Mouse (Mus musculus): ENCODE results near the gene Rbm48.
"Not testable (repeated sequence)": the region's sequence is repeated elsewhere in the genome, so short reads cannot be mapped to it uniquely, and the experiment has no call there.

Rbm48 gene

GRCm38 (mm10) chr5:3596399-3596766 lies at the start of gene Rbm48:
Gene Rbm48 (minus strand): TSS chr5:3596585.
- DNase-seq (ENCODE audit: low spot score) = peak; percentile 69

DNA sequence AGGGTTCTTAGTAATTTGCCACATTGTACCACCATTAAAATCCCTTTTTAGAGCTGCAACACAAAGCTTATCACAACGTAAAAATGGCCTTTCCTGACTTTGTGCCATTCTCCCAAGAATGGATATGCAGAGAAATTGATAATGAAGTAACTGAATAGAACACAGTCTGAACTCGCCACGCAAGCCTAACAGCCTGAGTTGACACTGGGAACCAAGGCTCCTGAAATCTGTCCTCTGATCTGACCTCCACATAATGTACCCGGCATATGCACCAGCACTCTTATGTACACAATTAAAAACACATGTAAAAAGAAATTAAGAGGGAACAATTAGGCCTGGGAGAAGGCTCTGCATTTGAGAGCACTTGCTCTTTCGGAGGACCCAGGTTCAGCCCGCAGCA lies 48.9 kb upstream of the Rbm48 start:
- no peak for DNase-seq (ENCODE audit: low spot score)

- DNase-seq (ENCODE audit: low spot score) = no peak
Measured at GRCm38 (mm10) chr5:3644621-3645020, 48.2 kb upstream of the Rbm48 start.

GRCm38 (mm10) chr5:3635286-3635685 lies 38.9 kb upstream of the Rbm48 start:
- no peak for DNase-seq (ENCODE audit: low spot score)

DNA sequence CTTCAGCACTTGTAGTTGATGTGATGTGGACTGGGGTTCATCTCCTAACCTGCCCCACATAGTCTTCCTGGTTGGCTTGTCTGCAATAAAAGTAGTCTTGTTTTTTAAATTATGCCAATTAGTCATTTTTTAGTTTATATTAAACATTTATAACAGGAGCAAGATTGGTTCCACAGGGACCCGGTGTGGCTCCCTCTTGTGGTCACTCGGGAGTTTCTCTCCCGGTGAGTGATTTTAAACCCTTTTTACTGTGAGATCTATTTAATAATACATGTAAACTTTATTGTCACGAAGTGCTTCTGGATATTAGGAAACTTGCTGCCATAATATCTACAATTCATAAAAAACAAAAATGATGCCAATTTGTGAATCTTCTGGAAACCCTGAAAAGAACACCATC lies 37.6 kb upstream of the Rbm48 start:
- no peak for DNase-seq (ENCODE audit: low spot score)

- no peak for DNase-seq (ENCODE audit: low spot score)
Measured at GRCm38 (mm10) chr5:3633315-3633714, 36.9 kb upstream of the Rbm48 start.

GRCm38 (mm10) chr5:3632285-3632684 lies 35.9 kb upstream of the Rbm48 start:
- no peak for DNase-seq (ENCODE audit: low spot score)

GRCm38 (mm10) chr5:3631512-3632271 lies 35.3 kb upstream of the Rbm48 start:
- DNase-seq (ENCODE audit: low spot score) = no peak

GRCm38 (mm10) chr5:3630055-3630454 lies 33.7 kb upstream of the Rbm48 start:
- DNase-seq (ENCODE audit: low spot score) = no peak

DNA sequence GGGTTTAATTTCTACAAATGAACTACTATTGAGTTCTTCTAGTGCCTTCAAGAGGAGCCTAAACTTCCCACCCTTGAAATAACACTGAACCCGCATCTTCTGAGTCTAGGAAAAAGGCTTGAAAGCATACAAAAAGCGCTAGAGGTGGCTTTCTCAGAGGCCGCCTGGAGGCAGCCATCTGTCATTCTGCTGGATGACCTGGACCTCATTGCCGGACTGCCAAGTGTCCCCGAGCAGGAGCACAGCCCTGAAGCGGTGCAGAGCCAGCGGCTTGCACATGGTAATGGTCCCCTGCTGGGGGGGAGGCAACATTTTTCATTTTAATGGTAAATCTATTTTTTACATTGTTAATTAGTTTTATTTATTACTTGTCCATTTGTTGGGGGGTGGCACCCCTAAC lies 24.1 kb upstream of the Rbm48 start:
- DNase-seq (ENCODE audit: low spot score) = no peak

DNA sequence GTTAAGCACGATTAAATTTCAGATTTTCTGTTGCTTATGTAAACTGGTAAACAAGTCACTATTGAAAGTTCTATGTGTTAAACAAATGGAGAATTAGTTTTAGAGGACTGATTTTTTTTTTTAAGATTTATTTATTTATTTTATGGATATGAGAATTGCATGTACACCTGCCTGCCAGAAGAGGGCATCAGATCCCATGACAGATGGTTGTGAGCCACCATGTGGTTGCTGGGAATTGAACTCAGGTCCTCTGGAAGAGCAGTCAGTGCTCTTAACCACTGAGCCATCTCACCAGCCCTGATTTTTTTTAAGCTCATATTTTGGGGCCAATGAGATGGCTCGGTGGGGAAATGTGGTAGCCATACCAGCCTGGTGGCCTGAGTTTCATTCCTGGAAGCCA lies 15.4 kb upstream of the Rbm48 start:
- DNase-seq (ENCODE audit: low spot score) = not testable (repeated sequence)

- no peak for DNase-seq (ENCODE audit: low spot score)
Measured at GRCm38 (mm10) chr5:3609241-3609640, 12.9 kb upstream of the Rbm48 start.

GRCm38 (mm10) chr5:3607114-3607513 lies 10.7 kb upstream of the Rbm48 start:
- DNase-seq (ENCODE audit: low spot score) = no peak

DNA sequence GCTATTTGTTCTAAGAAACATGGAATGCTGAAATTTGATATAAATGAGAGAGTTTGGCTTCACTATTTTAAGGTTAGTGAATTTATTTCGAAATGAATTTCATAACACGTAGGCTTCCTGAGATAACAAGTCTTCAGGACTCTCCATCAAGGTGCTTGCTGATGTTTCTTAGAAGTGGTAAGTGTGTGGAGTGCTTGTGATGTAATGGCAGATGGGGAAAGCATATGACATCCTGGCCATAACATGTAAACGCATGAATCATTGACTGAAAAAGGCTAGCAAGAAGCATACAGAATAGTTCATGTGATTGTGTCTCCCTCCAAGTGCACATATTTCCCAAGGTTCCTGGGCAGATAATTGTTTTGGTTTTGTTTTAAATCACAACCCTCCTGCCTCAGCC lies 4.4 kb upstream of the Rbm48 start:
- no peak for DNase-seq (ENCODE audit: low spot score)

DNA sequence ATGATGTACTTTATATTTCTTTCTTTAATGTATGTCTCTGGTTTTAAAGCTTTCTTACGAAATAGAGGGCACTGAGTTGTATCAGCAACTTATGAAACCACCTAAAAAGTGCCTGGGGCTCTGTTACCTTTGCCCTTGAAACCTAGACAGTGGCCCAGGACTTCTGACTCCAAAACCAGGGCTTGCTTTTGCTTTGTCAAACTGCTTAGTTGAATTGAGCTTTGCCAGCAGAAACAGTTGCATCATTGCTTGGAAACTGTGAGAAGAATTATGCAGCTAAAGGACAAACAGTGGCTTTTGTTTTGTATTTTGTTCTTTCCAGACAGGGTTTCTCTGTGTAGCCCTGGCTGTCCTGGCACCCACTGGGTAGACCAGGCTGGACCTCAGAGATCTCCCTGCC lies 3.9 kb upstream of the Rbm48 start:
- DNase-seq (ENCODE audit: low spot score) = no peak

DNA sequence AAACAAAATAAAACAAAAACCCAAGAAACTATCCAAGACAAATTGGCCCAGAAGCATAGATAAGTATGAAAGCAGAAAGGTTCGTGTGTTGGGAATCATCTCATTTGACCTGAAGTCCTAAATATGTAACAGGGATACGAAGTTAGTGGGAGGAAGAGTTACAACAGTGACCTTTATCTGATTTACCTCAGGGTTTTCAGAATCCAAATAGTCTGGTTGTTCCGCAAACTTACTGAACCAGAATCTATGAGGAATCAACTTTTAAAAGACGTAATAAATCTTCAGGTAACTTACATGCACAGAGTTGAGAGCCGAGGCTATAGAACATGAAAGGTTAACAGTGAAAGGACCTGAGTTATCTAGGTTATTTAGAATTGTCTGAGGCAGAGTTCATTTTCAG lies 2.4 kb upstream of the Rbm48 start:
- DNase-seq (ENCODE audit: low spot score) = no peak

DNA sequence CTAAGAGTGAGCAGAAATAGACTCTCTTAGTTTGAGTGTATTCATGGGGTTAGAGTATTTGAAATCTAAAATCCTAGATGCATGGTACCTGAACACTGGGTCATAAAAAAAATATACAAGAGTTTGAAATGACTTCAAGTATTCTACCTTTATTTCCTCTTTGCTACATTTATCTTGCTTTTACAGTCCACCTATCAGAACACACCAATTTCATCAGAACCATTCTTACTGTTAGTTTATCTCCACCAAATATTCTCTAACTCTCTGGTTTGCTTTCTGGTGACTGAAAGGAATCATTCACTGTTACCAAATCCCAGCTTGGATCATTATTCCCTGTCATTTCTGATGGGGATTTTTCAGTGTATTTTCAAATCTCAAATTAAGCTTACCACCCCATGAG lies 786 bp upstream of the Rbm48 start:
- no peak for DNase-seq (ENCODE audit: low spot score)

GRCm38 (mm10) chr5:3595693-3596398 lies 539 bp downstream of the Rbm48 start, which contains the start of gene Pex1:
Gene Pex1 (plus strand): TSS chr5:3596066.
- DNase-seq (ENCODE audit: low spot score) = peak; percentile 89

DNA sequence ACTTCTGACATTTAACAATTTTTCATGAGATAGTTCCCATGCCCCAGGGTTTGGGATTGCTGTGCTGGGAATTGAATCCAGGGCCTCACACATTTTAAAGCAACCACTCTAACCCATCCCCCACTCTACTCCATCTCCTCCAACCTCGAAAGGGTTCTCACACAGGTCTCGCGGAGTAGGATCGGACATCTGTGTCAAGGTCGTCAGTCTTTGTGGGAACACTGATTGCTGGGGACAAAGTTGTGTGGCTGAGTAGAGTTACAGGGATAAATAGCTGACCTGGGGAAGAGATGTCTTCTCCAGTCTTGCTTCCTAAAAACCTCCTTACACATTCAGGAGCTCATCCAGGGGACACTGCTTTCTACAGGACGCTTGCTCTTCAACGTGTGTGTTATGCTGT lies 17.3 kb downstream of the Rbm48 start:
- no peak for DNase-seq (ENCODE audit: low spot score)

GRCm38 (mm10) chr5:3577939-3578338 lies 18.4 kb downstream of the Rbm48 start:
- DNase-seq (ENCODE audit: low spot score) = no peak

DNA sequence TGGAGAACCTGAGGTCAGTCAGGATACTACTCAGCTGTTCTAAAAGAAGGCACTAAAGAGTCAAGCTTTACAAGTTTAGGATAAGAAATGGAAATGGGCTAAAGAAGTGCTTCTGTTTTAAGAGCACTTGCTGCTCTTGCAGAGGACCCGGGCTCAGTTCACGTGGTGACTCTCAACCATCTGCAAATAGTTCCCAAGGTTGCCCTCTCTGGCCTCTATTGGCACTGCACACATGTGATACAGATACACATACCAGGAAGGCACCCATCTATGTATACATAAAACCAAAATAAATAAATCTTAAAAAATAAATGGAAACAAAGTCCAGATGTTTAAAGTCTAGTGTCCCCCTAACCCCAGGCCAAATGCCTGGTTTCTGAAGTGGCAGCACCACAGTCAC lies 21.6 kb downstream of the Rbm48 start:
- DNase-seq (ENCODE audit: low spot score) = no peak

DNA sequence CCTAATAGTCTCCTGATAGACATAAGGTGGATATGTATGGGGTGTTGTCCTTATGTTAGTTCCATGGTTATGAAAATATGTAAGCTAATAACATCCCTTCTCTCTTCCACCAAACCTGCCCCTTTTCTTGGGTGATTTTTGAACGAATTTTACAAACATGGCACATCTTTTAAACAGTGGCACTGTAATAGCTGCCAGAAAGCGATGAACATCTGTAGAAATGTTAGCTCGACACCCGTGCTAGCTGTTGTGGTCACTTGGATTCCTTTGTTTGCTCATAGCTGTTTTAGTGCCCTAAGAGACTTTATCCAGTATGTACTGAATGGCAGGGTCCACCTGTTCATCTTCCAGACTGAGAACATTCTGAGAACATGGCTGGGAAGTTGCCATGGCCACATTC lies 25.1 kb downstream of the Rbm48 start, which contains the start of gene 1700109H08Rik:
Gene 1700109H08Rik, plus strand, starts transcription at position 301 of the 400 bp plus-strand sequence.
- no peak for DNase-seq (ENCODE audit: low spot score)

GRCm38 (mm10) chr5:3554198-3554597 lies 42.2 kb downstream of the Rbm48 start:
- no peak for DNase-seq (ENCODE audit: low spot score)

- no peak for DNase-seq (ENCODE audit: low spot score)
Measured at GRCm38 (mm10) chr5:3551481-3551880, 44.9 kb downstream of the Rbm48 start.

Data from spleen, adult 12 weeks (tissue).